Mouse (Mus musculus) CH12.LX (cell line): ENCODE measurements around the gene Cryzl1. TPM values are rescaled to one million over a fixed set of nuclear protein-coding genes. Genes with fewer than 3 reads are reported as not detected.

Source experiments
- DNase-seq: peaks from one replicate; pipeline ENCODE4 v3.0.0-alpha.2; 2013; ENCODE audit errors: extremely low read depth
- H3K27ac ChIP-seq: 2 replicates; pipeline ENCODE4 v1.5.1; 2012; ENCODE audit warnings: low read depth, mild to moderate bottlenecking, control low read depth, moderate library complexity; ENCODE audit not compliant: insufficient read depth
- H3K27me3 ChIP-seq: replicated peaks from 2 replicates; pipeline ENCODE3; 2012; ENCODE audit warnings: inconsistent platforms
- H3K36me3 ChIP-seq, 2 experiments: replicated peaks in 1 of 2; 2 replicates each; pipeline versions ENCODE3 to v1.6.1; 2012; ENCODE audit warnings: inconsistent platforms in 1 of 2, low read length in 1 of 2, mild to moderate bottlenecking in 1 of 2, mixed read lengths in 1 of 2, moderate library complexity in 1 of 2; ENCODE audit not compliant: control insufficient read depth in 1 of 2, insufficient read depth in 1 of 2
- H3K4me1 ChIP-seq, 2 experiments: 2 replicates each; pipeline ENCODE4 v1.6.1; 2012; ENCODE audit warnings: inconsistent platforms in 1 of 2, moderate library complexity in 1 of 2; ENCODE audit not compliant: insufficient read depth in 2 of 2, control insufficient read depth in 1 of 2
- H3K4me2 ChIP-seq: 2 replicates; pipeline ENCODE4 v1.6.1; 2012; ENCODE audit warnings: low read depth, mild to moderate bottlenecking, control low read depth; ENCODE audit not compliant: poor library complexity, insufficient read depth, severe bottlenecking
- H3K4me3 ChIP-seq, 3 experiments: fragments of 150-350 bp in 1 of 3; sonication (generic) in 1 of 3; replicated peaks in 1 of 3; 2 replicates each; pipeline versions ENCODE3 to v1.5.1; 2011 to 2012; ENCODE audit warnings: low read depth in 2 of 3, low read length in 2 of 3, mild to moderate bottlenecking in 2 of 3, moderate library complexity in 2 of 3, control low read depth in 1 of 3, improper control_type of control experiment in 1 of 3, inconsistent platforms in 1 of 3, mixed read lengths in 1 of 3; ENCODE audit not compliant: poor library complexity in 1 of 3
- H3K79me2 ChIP-seq: replicated peaks from 2 replicates; pipeline ENCODE4 v1.6.1; 2012; ENCODE audit warnings: mild to moderate bottlenecking, moderate library complexity; ENCODE audit not compliant: control insufficient read depth, poor library complexity, insufficient read depth, severe bottlenecking; ENCODE audit errors: extremely low read depth
- H3K9ac ChIP-seq: 2 replicates; pipeline ENCODE4 v1.6.1; 2012; ENCODE audit warnings: low read depth, mild to moderate bottlenecking, control low read depth, moderate library complexity; ENCODE audit not compliant: insufficient read depth
- H3K9me3 ChIP-seq: replicated peaks from 2 replicates; pipeline ENCODE3; 2012; ENCODE audit warnings: low read length, inconsistent platforms, mixed read lengths
- CHD2 ChIP-seq: IDR thresholded peaks from 2 replicates; pipeline ENCODE4 v1.6.1; 2011; ENCODE audit warnings: low read length, improper control_type of control experiment
- CTCF ChIP-seq, 2 experiments: IDR thresholded peaks in 1 of 2; conservative IDR thresholded peaks in 1 of 2; 2 replicates each; pipeline ENCODE4 v1.5.1; 2011 to 2012; ENCODE audit warnings: low read depth in 2 of 2, low read length in 2 of 2, improper control_type of control experiment in 1 of 2, inconsistent platforms in 1 of 2, mild to moderate bottlenecking in 1 of 2, moderate library complexity in 1 of 2
- E2F4 ChIP-seq: IDR thresholded peaks from 2 replicates; pipeline ENCODE4 v1.6.1; 2011; ENCODE audit warnings: low read depth, low read length, improper control_type of control experiment; ENCODE audit not compliant: insufficient replicate concordance
- EP300 ChIP-seq: IDR thresholded peaks from 2 replicates; pipeline ENCODE4 v1.6.1; 2011; ENCODE audit warnings: low read length, improper control_type of control experiment
- ETS1 ChIP-seq: conservative IDR thresholded peaks from 2 replicates; pipeline ENCODE4 v1.6.1; 2012; ENCODE audit warnings: low read depth, mild to moderate bottlenecking, inconsistent platforms, low read length, improper control_type of control experiment, moderate library complexity
- GABPA ChIP-seq: IDR thresholded peaks from 2 replicates; pipeline ENCODE4 v1.6.1; 2012; ENCODE audit warnings: low read depth, low read length, improper control_type of control experiment, inconsistent platforms; ENCODE audit not compliant: insufficient replicate concordance
- IRF4 ChIP-seq: IDR thresholded peaks from 2 replicates; pipeline ENCODE4 v1.6.1; 2014; ENCODE audit warnings: low read depth, mild to moderate bottlenecking, inconsistent platforms, low read length, improper control_type of control experiment
- JUN ChIP-seq: IDR thresholded peaks from 2 replicates; pipeline ENCODE4 v1.6.1; 2011; ENCODE audit warnings: low read depth, mild to moderate bottlenecking, low read length, improper control_type of control experiment, moderate library complexity; ENCODE audit not compliant: insufficient read depth
- JUND ChIP-seq: conservative IDR thresholded peaks from 2 replicates; pipeline ENCODE4 v1.6.1; 2011; ENCODE audit warnings: low read depth, low read length, improper control_type of control experiment
- MAFK ChIP-seq: IDR thresholded peaks from 2 replicates; pipeline ENCODE4 v1.6.1; 2011; ENCODE audit warnings: low read length, improper control_type of control experiment; ENCODE audit not compliant: insufficient replicate concordance
- MAX ChIP-seq: IDR thresholded peaks from 2 replicates; pipeline ENCODE4 v1.6.1; 2011; ENCODE audit warnings: low read length, improper control_type of control experiment
- MAZ ChIP-seq: IDR thresholded peaks from 2 replicates; pipeline ENCODE4 v1.6.1; 2012; ENCODE audit warnings: low read depth, mild to moderate bottlenecking, inconsistent platforms, low read length, improper control_type of control experiment, moderate library complexity
- MEF2A ChIP-seq: IDR thresholded peaks from 2 replicates; pipeline ENCODE4 v1.6.1; 2014; ENCODE audit warnings: low read depth, mild to moderate bottlenecking, inconsistent platforms, low read length, improper control_type of control experiment, borderline replicate concordance
- NELFE ChIP-seq: IDR thresholded peaks from 2 replicates; pipeline ENCODE4 v1.6.1; 2011; ENCODE audit warnings: low read depth, low read length, improper control_type of control experiment
- PAX5 ChIP-seq: IDR thresholded peaks from 2 replicates; pipeline ENCODE4 v1.6.1; 2012; ENCODE audit warnings: low read length, inconsistent platforms, mixed read lengths
- POLR2A ChIP-seq: IDR thresholded peaks from 2 replicates; pipeline ENCODE4 v1.6.1; 2011; ENCODE audit warnings: low read depth, mild to moderate bottlenecking, improper control_type of control experiment, low read length
- RAD21 ChIP-seq: IDR thresholded peaks from 2 replicates; pipeline ENCODE4 v1.6.1; 2011; ENCODE audit warnings: low read depth, mild to moderate bottlenecking, low read length, improper control_type of control experiment, moderate library complexity
- UBTF ChIP-seq: IDR thresholded peaks from 2 replicates; pipeline ENCODE4 v1.6.1; 2012; ENCODE audit warnings: low read depth, mild to moderate bottlenecking, inconsistent platforms, low read length, improper control_type of control experiment, moderate library complexity
- USF2 ChIP-seq: conservative IDR thresholded peaks from 2 replicates; pipeline ENCODE4 v1.6.1; 2011; ENCODE audit warnings: low read depth, low read length, improper control_type of control experiment
- ZMIZ1 ChIP-seq: IDR thresholded peaks from 2 replicates; pipeline ENCODE4 v1.6.1; 2012; ENCODE audit warnings: low read depth, mild to moderate bottlenecking, inconsistent platforms, low read length, improper control_type of control experiment
- ZNF384 ChIP-seq: IDR thresholded peaks from 2 replicates; pipeline ENCODE4 v1.6.1; 2012; ENCODE audit warnings: low read depth, low read length, improper control_type of control experiment, inconsistent platforms
- dilution Hi-C: fragments of 300-500 bp; cut with MboI; formaldehyde crosslinking; loops from 2 replicates; pipeline ENCODE4 v1.14.3; 2020; ENCODE audit warnings: low sequenced_read_pairs; ENCODE audit not compliant: extremely low pct_unique_long_range_greater_than_20kb, extremely low pct_ligation_motif_present
- in situ Hi-C: fragments of 300-500 bp; cut with MboI; formaldehyde crosslinking; loops from 3 replicates; pipeline ENCODE4 v1.14.3; 2019; ENCODE audit warnings: low sequenced_read_pairs, low pct_ligation_motif_present, low pct_unique_long_range_greater_than_20kb, mixed read lengths
- polyA plus RNA-seq: library from polyadenylated mRNA; unstranded; fragments of >175 nt; gene quantifications from 2 replicates; pipeline ENCODE4 v1.2.1, GENCODE M21; 2012; ENCODE audit warnings: low read depth; ENCODE audit not compliant: insufficient read length
- total RNA-seq, 2 experiments: library from RNA; depleted of rRNA; stranded (reverse); fragments of 300-350 nt in 1 of 2; fragments of >200 nt in 1 of 2; gene quantifications; 2 replicates each; pipeline ENCODE4 v1.2.3; 2012 to 2014

The Cryzl1 gene
- total and polyA plus RNA-seq, 3 experiments, result 105 to 115 (median 111) TPM

DNA sequence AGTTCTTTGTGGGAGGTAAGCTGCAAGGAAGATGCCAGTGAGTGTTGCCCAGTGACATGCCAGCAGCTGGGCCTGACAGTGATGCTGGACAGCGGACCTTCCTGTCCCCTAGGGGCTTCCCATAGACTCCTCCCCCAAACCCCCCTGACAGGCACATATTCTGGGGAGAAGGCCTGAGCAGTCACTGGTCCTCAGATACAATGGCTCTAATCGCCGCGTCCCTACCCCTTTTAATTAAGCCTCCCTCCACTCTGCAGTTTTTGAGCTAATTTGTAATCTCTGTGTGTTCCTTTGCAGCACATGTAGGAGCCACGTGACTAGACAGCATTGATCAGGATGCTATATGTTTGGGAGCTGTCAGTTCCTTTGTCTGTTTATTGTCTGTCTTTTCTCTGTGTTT lies 41.9 kb upstream of the Cryzl1 start:
- in situ Hi-C loops, result no loop called here
- dilution Hi-C loops, result no loop called here
- H3K36me3 ChIP-seq, result peaks cover 0 to 11% of the 10 kb centered on the region in 2 experiments
- no peak for TF ChIP-seq ETS1
- no peak for TF ChIP-seq EP300
- no peak for TF ChIP-seq CTCF (conservative IDR thresholded peaks at IDR 0.05 in 1 of 2, IDR thresholded peaks at IDR 0.05 in 1 of 2; ENCODE audit: low read depth in 2 of 2, low read length in 2 of 2)
- TF ChIP-seq USF2, result no peak
- no peak for TF ChIP-seq GABPA
- TF ChIP-seq E2F4, result no peak
- no peak for TF ChIP-seq IRF4
- no peak for TF ChIP-seq RAD21
- no peak for TF ChIP-seq CHD2
- TF ChIP-seq MAX, result no peak
- no peak for TF ChIP-seq UBTF
- TF ChIP-seq POLR2A, result no peak
- no peak for TF ChIP-seq ZNF384
- no peak for TF ChIP-seq NELFE
- TF ChIP-seq MAZ, result no peak
- no peak for TF ChIP-seq MEF2A
- TF ChIP-seq PAX5, result no peak
- H3K4me2 ChIP-seq, result no peak overlapping the region
- H3K79me2 ChIP-seq, result peaks cover 14% of the 10 kb centered on the region
- H3K4me1 ChIP-seq, result peaks cover 0 to 19% of the 10 kb centered on the region in 2 experiments; a peak in 2 of 4 replicates
- H3K27ac ChIP-seq, result no peak overlapping the region
- DNase-seq, result no peak
- no peaks in the 10 kb centered on the region for H3K9me3 ChIP-seq
- H3K4me3 ChIP-seq, result no peak overlapping the region
- H3K9ac ChIP-seq, result no peak overlapping the region
- no peaks in the 10 kb centered on the region for H3K27me3 ChIP-seq

DNA sequence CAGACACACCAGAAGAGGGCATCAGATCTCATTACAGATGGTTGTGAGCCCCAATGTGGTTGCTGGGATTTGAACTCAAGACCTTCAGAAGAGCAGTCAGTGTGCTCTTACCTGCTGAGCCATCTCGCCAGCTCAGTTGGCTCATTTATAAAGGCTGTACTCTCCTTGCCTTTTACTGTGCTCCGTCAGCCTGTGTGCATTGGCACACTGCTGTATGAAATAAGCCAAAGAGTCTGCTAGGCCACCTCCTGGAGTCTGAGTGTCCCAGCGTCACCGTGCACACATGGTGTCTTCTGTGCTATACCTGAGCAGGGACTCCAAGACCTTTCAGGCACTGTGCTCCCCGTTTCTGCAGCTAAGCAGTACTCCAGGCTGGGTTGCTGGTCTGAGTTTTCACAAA lies 41.1 kb upstream of the Cryzl1 start:
- no peak overlapping the region for H3K27ac ChIP-seq
- H3K27me3 ChIP-seq, result no peaks in the 10 kb centered on the region
- no peak overlapping the region for H3K9ac ChIP-seq
- no peak overlapping the region for H3K4me2 ChIP-seq
- H3K9me3 ChIP-seq, result no peaks in the 10 kb centered on the region
- DNase-seq, result no peak
- in situ Hi-C loops (no loop called here), dilution Hi-C loops (no loop called here)
- peaks cover 14% of the 10 kb centered on the region for H3K79me2 ChIP-seq
- H3K4me3 ChIP-seq, result no peak overlapping the region
- H3K4me1 ChIP-seq, result peaks cover 0 to 19% of the 10 kb centered on the region in 2 experiments; a peak in 2 of 4 replicates
- TF ChIP-seq MAFK, result no peak
- TF ChIP-seq EP300, result no peak
- no peak for TF ChIP-seq JUN
- no peak for TF ChIP-seq JUND
- TF ChIP-seq ZMIZ1, result no peak
- TF ChIP-seq UBTF, result no peak
- H3K36me3 ChIP-seq, result peaks cover 0 to 11% of the 10 kb centered on the region in 2 experiments
